Mouse (Mus musculus): ENCODE measurements around the gene Susd3. TPM values are rescaled to one million over a fixed set of nuclear protein-coding genes. Genes with fewer than 3 reads are reported as not detected.
A peak's percentile ranks its signal among the peaks of the same experiment; 100 is the strongest.

Gene Susd3
- total and polyA plus RNA-seq, 3 experiments, result 0.32 to 1.1 (median 0.63) TPM

GRCm38 (mm10) chr13:49286750-49287149, 38.2 kb upstream of the Susd3 start:
- TF ChIP-seq CTCF (IDR thresholded peaks at IDR 0.05), result no peak
- no peak for TF ChIP-seq POLR2A (IDR thresholded peaks at IDR 0.05; ENCODE audit: insufficient read depth, low read depth, low read length)
- no peak for TF ChIP-seq EP300 (IDR thresholded peaks at IDR 0.05; ENCODE audit: insufficient read depth, low read depth, low read length)
- intact Hi-C loops (cut with DNase I), result no loop called here
- Histone ChIP-seq H3K27me3 (ENCODE audit: control insufficient read depth, insufficient read depth, low read length) (no peaks in the 10 kb centered on the region), H3K4me1 (ENCODE audit: control insufficient read depth, insufficient read depth, low read length) (no peaks in the 10 kb centered on the region), H3K4me3 (no peak overlapping the region), H3K9ac (ENCODE audit: low read depth, low read length) (no peak overlapping the region), H3K79me2 (replicated peaks; ENCODE audit: control insufficient read depth, insufficient read depth, low read length) (no peaks in the 10 kb centered on the region), H3K27ac (no peak overlapping the region), H3K36me3 (ENCODE audit: control insufficient read depth, insufficient read depth, low read length) (no peaks in the 10 kb centered on the region)
- DNase-seq, result no peak
- 80% methylated on average over 3 of the region's 3 CpGs for WGBS

GRCm38 (mm10) chr13:49283686-49284085, 35.2 kb upstream of the Susd3 start:
- no peaks in the 10 kb centered on the region for H3K4me1 ChIP-seq (ENCODE audit: control insufficient read depth, insufficient read depth, low read length)
- WGBS, result 46% methylated on average over 9 of the region's 9 CpGs
- no peaks in the 10 kb centered on the region for H3K36me3 ChIP-seq (ENCODE audit: control insufficient read depth, insufficient read depth, low read length)
- no peaks in the 10 kb centered on the region for H3K27me3 ChIP-seq (ENCODE audit: control insufficient read depth, insufficient read depth, low read length)
- TF ChIP-seq POLR2A (IDR thresholded peaks at IDR 0.05; ENCODE audit: insufficient read depth, low read depth, low read length), result no peak
- intact Hi-C loops (cut with DNase I), result no loop called here
- no peak for DNase-seq
- no peak overlapping the region for H3K27ac ChIP-seq
- H3K4me3 ChIP-seq, result no peak overlapping the region
- no peak overlapping the region for H3K9ac ChIP-seq (ENCODE audit: low read depth, low read length)
- H3K79me2 ChIP-seq (replicated peaks; ENCODE audit: control insufficient read depth, insufficient read depth, low read length), result no peaks in the 10 kb centered on the region

GRCm38 (mm10) chr13:49282168-49282567, 33.7 kb upstream of the Susd3 start:
- 29% methylated on average over 2 of the region's 2 CpGs for WGBS
- intact Hi-C loops (cut with DNase I), result no loop called here
- Histone ChIP-seq H3K27ac (no peak overlapping the region), H3K36me3 (ENCODE audit: control insufficient read depth, insufficient read depth, low read length) (no peaks in the 10 kb centered on the region), H3K27me3 (ENCODE audit: control insufficient read depth, insufficient read depth, low read length) (no peaks in the 10 kb centered on the region), H3K4me1 (ENCODE audit: control insufficient read depth, insufficient read depth, low read length) (no peaks in the 10 kb centered on the region), H3K79me2 (replicated peaks; ENCODE audit: control insufficient read depth, insufficient read depth, low read length) (no peaks in the 10 kb centered on the region), H3K4me3 (no peak overlapping the region), H3K9ac (ENCODE audit: low read depth, low read length) (no peak overlapping the region)
- no peak for TF ChIP-seq POLR2A (IDR thresholded peaks at IDR 0.05; ENCODE audit: insufficient read depth, low read depth, low read length)
- TF ChIP-seq EP300 (IDR thresholded peaks at IDR 0.05; ENCODE audit: insufficient read depth, low read depth, low read length), result no peak
- no peak for TF ChIP-seq CTCF (IDR thresholded peaks at IDR 0.05)
- DNase-seq, result no peak

- H3K4me1 ChIP-seq (ENCODE audit: control insufficient read depth, insufficient read depth, low read length), result no peaks in the 10 kb centered on the region
- H3K4me3 ChIP-seq, result no peak overlapping the region
- H3K27me3 ChIP-seq (ENCODE audit: control insufficient read depth, insufficient read depth, low read length), result no peaks in the 10 kb centered on the region
- H3K9ac ChIP-seq (ENCODE audit: low read depth, low read length), result no peak overlapping the region
- H3K79me2 ChIP-seq (replicated peaks; ENCODE audit: control insufficient read depth, insufficient read depth, low read length), result no peaks in the 10 kb centered on the region
- WGBS, result 51% methylated on average over 5 of the region's 5 CpGs
- peak in 1 of 2 experiments; percentile 37 for DNase-seq
- H3K36me3 ChIP-seq (ENCODE audit: control insufficient read depth, insufficient read depth, low read length), result no peaks in the 10 kb centered on the region
- H3K27ac ChIP-seq, result no peak overlapping the region
- intact Hi-C loops (cut with DNase I), result no loop called here
- TF ChIP-seq CTCF (IDR thresholded peaks at IDR 0.05), result 0 out of 2 replicates have a peak, but pooled peaks have one; percentile 7
- TF ChIP-seq POLR2A (IDR thresholded peaks at IDR 0.05; ENCODE audit: insufficient read depth, low read depth, low read length), result no peak
These were observed 23.6 kb upstream of the Susd3 start for GRCm38 (mm10) chr13:49271831-49272765.

GRCm38 (mm10) chr13:49270500-49270899, 22.0 kb upstream of the Susd3 start:
- intact Hi-C loops (cut with DNase I), result no loop called here
- Histone ChIP-seq H3K27me3 (ENCODE audit: control insufficient read depth, insufficient read depth, low read length) (no peaks in the 10 kb centered on the region), H3K27ac (no peak overlapping the region), H3K79me2 (replicated peaks; ENCODE audit: control insufficient read depth, insufficient read depth, low read length) (no peaks in the 10 kb centered on the region), H3K36me3 (ENCODE audit: control insufficient read depth, insufficient read depth, low read length) (no peaks in the 10 kb centered on the region), H3K4me1 (ENCODE audit: control insufficient read depth, insufficient read depth, low read length) (no peaks in the 10 kb centered on the region), H3K4me3 (no peak overlapping the region), H3K9ac (ENCODE audit: low read depth, low read length) (no peak overlapping the region)
- TF ChIP-seq POLR2A (IDR thresholded peaks at IDR 0.05; ENCODE audit: insufficient read depth, low read depth, low read length) (no peak), CTCF (IDR thresholded peaks at IDR 0.05) (no peak), EP300 (IDR thresholded peaks at IDR 0.05; ENCODE audit: insufficient read depth, low read depth, low read length) (no peak)
- DNase-seq, result no peak
- WGBS, result 68% methylated on average over 8 of the region's 8 CpGs

- WGBS, result 26% methylated on average over 2 of the region's 2 CpGs
- H3K27ac ChIP-seq, result no peak overlapping the region
- no peak for TF ChIP-seq EP300 (IDR thresholded peaks at IDR 0.05; ENCODE audit: insufficient read depth, low read depth, low read length)
- TF ChIP-seq POLR2A (IDR thresholded peaks at IDR 0.05; ENCODE audit: insufficient read depth, low read depth, low read length), result no peak
- TF ChIP-seq CTCF (IDR thresholded peaks at IDR 0.05), result no peak
- no peak overlapping the region for H3K9ac ChIP-seq (ENCODE audit: low read depth, low read length)
- no peak overlapping the region for H3K4me3 ChIP-seq
- H3K36me3 ChIP-seq (ENCODE audit: control insufficient read depth, insufficient read depth, low read length), result no peaks in the 10 kb centered on the region
- no peak for DNase-seq
- no peaks in the 10 kb centered on the region for H3K27me3 ChIP-seq (ENCODE audit: control insufficient read depth, insufficient read depth, low read length)
- H3K79me2 ChIP-seq (replicated peaks; ENCODE audit: control insufficient read depth, insufficient read depth, low read length), result no peaks in the 10 kb centered on the region
- no peaks in the 10 kb centered on the region for H3K4me1 ChIP-seq (ENCODE audit: control insufficient read depth, insufficient read depth, low read length)
- intact Hi-C loops (cut with DNase I), result no loop called here
These were observed 19.1 kb upstream of the Susd3 start for GRCm38 (mm10) chr13:49267645-49268044.
